Mouse (Mus musculus): Measurements from ENCODE around the gene Atxn1.

Gene Atxn1

DNA sequence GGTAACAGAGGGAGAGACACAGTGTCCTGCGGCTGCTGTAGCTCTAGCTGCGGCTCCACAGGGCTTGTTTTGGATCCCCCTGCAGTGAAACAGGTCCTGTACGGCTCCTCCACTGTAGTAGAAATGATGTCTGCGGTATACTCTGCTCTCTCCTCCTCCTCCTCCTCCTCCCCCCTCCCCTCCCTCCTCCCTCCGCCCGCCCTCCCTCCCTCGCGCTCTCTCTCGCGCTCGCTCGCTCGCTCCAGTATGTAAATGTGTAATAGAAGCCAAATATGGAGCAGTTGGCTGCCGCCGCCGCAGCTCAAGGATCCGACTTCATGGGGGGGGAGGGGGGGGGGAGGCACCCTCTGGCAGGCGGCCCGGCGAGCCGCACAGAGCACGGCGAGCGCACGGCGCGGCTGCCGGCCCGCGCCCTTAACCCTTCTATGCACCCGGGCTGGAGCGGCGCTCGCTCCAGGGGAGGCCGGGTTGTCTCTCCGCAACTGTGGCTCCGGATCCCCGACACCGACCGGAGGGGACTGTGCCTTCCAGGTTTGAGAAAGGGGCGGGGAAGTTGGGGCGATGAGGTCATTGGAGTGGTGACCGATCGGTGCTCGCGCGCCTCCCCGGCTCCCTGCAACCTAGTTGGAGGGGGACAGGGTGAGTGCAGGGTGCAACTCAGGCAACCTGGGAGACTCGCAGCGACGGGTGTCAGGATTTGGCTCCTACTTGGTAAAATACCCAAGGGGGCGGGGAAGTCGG is at the start of gene Atxn1:
Gene Atxn1, minus strand, starts transcription at position 156 of the 741 bp plus-strand sequence.
- peak; percentile 81 for DNase-seq (ENCODE audit: low spot score)

DNA sequence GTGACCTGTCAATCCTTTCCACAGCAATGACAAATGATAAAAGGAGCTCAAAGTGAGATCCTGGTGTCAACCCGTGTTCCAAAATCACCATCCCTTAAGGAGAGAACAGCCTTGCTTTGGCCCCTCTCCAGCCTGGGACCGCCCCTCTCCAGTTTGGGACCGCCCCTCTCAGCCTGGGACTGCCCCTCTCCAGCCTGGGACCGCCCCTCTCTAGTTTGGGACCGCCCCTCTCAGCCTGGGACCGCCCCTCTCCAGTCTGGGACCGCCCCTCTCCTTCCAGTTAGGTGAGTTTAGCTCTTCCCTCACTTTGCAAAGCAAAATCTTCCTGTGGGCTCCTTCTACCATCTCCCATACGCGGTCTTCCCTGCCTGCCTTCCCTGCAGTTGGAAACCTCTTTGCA is 46.4 kb upstream of the Atxn1 start:
- DNase-seq (ENCODE audit: low spot score), result peak; percentile 61

DNA sequence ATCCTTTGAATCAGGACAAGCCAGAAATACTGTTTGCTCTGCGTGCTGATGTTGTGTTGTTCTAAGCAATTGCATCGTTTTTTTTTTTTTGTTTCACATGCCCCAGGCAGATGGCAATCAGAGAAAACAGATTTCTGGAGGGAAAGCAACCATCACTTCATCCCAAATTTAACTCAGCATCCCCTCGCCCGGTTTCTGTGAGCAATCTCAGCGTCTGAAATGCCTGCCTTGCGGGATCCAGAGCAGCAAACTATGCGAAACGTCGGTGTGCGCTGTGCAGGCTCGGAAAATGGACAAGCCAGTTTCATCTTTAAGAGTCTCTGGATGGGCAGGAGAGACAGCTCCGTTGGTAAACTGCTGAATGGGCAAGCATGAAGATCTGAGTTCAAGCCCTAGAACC is 45.3 kb upstream of the Atxn1 start:
- no peak for DNase-seq (ENCODE audit: low spot score)

GRCm38 (mm10) chr13:46008831-46009666 is 44.2 kb upstream of the Atxn1 start:
- DNase-seq (ENCODE audit: low spot score), result peak; percentile 36

DNA sequence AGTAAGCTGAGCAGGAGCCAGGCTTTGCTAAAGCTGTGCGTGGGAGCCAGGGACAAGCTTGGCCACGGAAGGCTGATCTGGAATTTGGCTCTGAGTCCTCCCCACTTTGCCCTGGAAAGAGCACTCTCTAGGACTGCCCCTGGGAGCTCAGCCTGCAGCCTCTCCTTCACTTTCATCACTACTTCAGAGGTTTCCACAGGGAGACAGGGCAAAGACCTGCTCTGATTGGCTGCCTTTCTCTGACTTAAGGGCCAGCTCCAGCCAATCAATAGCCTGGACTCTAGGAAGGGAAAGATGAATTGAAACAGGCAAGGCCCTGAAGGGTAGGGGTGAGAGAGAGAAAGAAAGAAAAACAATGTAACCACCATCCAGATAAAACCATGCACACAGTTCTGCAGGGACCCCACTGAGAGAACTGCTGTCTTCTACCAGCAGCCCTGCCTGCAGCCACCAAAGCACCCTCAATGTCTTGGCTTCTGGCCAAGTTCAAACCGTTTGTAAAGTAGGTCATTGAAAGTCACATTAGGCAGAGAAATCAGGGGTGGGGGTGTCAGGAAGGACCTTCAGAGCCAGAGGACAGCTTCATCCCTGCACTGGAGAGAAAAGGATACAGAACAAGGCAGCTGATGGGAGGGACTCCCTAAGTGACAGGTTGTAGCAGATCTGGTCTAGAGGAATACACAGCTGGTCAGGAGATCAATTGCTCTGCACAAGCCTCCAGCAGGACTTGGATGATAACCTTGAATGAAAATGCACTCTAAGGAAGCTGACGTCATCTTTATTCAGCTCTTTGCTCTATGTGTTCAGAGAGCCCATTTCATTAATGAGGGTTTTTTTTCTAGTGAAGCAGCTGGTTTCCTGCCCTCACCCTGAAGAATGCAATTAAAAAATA is 41.6 kb upstream of the Atxn1 start:
- DNase-seq (ENCODE audit: low spot score), result peak; percentile 46

GRCm38 (mm10) chr13:46005656-46006055 is 40.8 kb upstream of the Atxn1 start:
- no peak for DNase-seq (ENCODE audit: low spot score)

- no peak for DNase-seq (ENCODE audit: low spot score)
Observed at GRCm38 (mm10) chr13:46001356-46001755, 36.5 kb upstream of the Atxn1 start.

- no peak for DNase-seq (ENCODE audit: low spot score)
Observed at GRCm38 (mm10) chr13:45992953-45993352, 28.1 kb upstream of the Atxn1 start.

DNA sequence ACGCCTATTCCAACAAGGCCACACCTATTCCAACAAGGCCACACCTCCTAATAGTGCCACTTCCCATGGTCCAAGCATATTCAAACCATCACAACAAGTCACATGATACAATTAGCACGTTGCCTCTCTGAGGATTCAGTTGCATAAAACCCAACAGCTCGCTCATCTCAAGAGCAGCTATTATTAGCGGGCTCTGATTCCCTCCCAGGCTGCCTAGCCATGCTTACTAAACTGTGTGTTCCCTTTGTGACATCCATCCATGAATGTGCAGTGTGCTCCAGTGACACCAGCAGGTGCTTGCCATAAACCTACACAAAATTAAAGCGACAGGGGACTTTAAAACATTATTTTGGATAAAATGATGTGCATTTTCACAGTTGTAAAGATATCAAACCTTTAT is 25.7 kb upstream of the Atxn1 start:
- no peak for DNase-seq (ENCODE audit: low spot score)

GRCm38 (mm10) chr13:45979246-45979645 is 14.4 kb upstream of the Atxn1 start:
- no peak for DNase-seq (ENCODE audit: low spot score)

GRCm38 (mm10) chr13:45976894-45977293 is 12.1 kb upstream of the Atxn1 start:
- peak; percentile 73 for DNase-seq (ENCODE audit: low spot score)

GRCm38 (mm10) chr13:45974651-45975050 is 9.8 kb upstream of the Atxn1 start:
- DNase-seq (ENCODE audit: low spot score), result no peak

DNA sequence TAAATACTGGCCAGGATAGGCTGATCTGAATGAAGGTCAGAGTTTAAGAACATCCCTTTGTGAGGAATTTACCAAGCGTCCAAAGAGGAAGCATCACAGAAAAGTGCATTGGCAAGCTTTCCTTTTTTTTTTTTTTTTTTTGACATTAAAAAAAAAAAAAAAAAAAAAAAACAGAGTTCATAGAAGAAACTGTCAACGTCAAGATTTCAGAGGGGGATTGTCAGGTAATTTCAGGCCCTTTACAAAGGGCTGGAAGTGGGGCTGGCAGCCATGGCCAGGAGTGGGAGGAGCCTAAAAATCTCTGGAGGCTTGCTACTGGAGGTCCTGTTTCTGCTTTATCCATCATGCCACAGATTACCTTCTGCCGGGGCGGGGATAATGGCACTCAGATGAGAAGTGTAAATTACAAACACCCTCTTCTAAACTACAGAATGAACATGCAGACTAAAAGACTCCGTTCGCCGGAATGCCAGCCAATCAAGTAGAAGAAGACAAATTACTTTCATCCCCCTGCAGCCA is 9.2 kb upstream of the Atxn1 start:
- DNase-seq (ENCODE audit: low spot score), result no peak

DNA sequence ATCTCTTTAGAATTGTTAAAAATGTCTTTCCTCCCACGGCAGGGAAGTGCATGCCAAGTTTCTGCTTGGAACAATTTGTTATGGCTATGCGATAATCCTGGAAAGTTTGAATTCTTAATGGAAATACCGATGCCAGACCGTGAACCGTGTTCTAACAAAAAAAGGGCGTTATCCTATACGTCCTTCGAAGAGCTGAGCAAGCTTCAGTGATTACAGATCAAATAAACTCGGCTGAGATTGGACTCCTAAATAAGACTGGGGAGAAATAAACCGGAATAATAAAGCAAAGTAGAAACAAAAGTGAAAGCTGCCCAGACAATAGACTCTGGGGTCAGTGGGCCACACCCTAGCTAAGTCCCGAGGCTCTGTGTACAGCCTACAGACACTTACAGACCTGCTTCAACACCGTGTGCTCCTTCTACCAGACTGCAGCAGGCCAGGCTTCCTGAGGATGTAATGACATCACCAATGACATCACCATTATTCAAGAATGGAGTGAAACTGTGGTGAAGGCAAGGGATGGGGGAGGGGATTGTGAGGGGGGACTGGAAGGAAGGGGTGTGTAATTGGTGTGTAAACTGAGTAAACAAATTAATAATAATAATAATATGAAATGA is 6.2 kb upstream of the Atxn1 start:
- DNase-seq (ENCODE audit: low spot score), result no peak

DNA sequence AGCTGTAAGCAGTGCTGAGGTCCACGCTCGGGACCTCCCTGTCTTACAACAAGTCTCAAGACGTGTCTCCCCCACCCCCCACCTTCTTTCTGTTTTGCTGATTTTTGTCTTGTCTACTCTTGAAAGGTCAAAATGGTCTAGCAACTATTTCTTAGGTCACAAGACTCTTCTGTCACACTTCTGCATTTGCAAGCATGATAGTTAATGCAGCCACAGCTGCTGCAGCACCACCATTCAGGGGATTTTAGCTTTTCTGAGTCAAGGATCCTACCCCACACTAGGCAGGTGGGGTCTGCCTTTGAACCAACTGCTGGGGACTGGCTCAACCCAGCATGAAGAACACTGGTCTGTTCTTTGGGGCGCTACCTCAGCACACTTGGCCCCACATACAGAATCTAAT is 3.4 kb upstream of the Atxn1 start:
- DNase-seq (ENCODE audit: low spot score), result no peak

- DNase-seq (ENCODE audit: low spot score), result no peak
Observed at GRCm38 (mm10) chr13:45967371-45967770, 2.6 kb upstream of the Atxn1 start.

GRCm38 (mm10) chr13:45966586-45966985 is 1.8 kb upstream of the Atxn1 start:
- no peak for DNase-seq (ENCODE audit: low spot score)

DNA sequence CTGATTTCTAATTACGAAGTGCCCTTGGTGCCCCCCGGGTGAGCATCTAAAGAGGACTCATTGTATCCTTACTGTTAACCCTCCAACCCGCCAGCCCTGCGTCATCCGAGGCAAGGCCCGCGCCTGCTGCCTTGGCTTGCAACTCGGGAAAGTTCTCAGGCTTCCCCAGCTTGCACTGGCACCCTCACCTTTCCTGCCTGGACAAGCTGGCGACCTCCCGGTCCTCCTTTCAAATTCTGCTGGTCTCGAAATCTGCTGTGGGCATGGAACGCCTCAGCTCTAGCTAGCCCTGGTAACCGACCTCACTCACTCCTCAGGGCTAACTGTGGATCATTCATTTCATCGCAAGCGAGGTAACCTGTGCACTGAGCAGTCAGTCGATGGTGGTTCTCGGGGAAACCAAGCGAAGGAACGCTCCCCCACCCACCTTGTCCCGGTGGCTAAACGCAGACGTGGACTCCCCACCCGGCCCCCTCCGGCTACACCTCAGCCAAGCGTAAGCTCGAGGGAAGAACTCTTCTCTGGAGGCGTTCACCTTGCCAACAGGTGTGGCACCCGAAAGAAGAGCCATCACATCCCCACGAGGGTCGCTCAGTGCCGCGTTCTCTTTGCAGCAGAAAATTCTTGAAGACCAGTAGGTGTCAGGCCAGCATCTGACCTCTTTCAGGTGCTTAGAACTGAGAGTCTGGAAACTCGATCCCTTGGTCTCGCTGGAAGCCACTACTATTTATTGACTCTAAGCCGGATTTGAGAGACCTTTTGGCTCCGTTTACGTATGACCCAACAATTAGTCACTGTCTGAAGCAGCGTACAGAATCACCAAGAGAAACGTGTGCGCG is 1.0 kb upstream of the Atxn1 start:
- peak; percentile 53 for DNase-seq (ENCODE audit: low spot score)

DNA sequence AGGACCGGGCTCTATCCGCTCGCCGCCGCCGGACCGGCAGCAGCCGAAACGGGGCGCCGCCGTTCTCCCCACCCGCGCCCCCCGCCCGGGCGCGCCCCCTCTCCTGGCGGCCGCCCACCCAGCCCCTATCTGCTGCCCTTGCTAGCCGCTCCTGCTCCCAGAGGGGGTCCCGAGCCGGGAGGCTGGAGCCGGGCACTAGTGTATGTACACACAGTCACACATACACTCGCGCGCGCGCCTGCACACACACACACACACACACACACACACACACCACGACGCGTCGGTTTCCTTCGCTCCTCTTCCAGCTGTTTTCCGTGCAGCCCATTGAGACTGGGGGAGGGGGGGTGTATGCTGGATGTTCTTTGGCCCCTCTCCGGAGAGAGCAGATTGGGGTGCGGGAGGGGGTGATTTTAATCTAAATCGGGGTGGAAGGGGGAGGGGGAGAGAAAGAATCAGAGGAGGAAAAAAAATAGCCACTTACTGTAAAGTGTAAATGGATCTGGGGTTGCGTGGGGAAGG is 416 bp downstream of the Atxn1 start:
- peak; percentile 78 for DNase-seq (ENCODE audit: low spot score)

All from testis, postnatal 10 days (tissue).